Mouse (Mus musculus) liver, adult 2 months (tissue): Measurements from ENCODE around the gene Zic5.

Experiments used
- CTCF ChIP-seq: fragments of 200-500 bp; IDR thresholded peaks from 2 replicates; pipeline ENCODE4 v1.5.1; 2011; ENCODE audit warnings: low read depth, low read length, control low read depth
- POLR2A ChIP-seq: fragments of 200-500 bp; IDR thresholded peaks from 2 replicates; pipeline ENCODE4 v1.6.1; 2011; ENCODE audit warnings: low read length, control low read depth; ENCODE audit not compliant: insufficient read depth; ENCODE audit errors: extremely low read depth

DNA sequence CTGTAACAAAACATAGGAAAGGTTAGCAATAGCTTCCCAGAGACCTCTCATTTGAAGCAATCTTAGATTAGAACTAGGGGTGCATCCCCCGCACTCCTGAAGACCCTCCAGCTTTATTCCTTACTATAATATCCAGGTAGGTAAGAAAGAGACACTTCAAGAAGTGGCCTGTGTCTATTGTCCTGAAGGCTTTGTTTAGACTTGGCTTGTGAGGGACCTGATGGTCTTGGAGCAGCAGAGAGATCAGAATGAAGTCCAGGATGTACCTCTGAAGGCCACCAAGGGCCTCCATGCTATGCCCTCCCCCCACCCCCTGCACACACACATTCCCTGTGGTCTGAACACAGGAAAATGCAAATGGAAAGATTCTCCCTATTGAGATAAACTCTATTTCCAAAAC, 5.7 kb downstream of the Zic5 start:
- TF ChIP-seq POLR2A (no peak), CTCF (no peak)
